Mouse (Mus musculus) forebrain, embryonic 12.5 days (tissue): ENCODE data around the gene Gm6793. TPM values are rescaled to one million over a fixed set of nuclear protein-coding genes. Genes with fewer than 3 reads are reported as not detected.

Source experiments
- ATAC-seq: fragments of 200-750 bp; cut with Nextera tagmentation; 2 replicates; pipeline ENCODE4 v1.8.0; 2017; ENCODE audit warnings: moderate TSS enrichment; ENCODE audit not compliant: low FRiP score
- H3K27ac ChIP-seq: fragments of 300-500 bp; sonication (generic); 2 replicates; pipeline ENCODE4 v1.5.1; 2016; ENCODE audit warnings: mild to moderate bottlenecking
- H3K27me3 ChIP-seq: fragments of 300-500 bp; sonication (generic); 2 replicates; pipeline ENCODE4 v1.6.1; 2016; ENCODE audit warnings: mild to moderate bottlenecking
- H3K36me3 ChIP-seq: fragments of 300-500 bp; sonication (generic); replicated peaks from 2 replicates; pipeline ENCODE4 v1.6.1; 2016; ENCODE audit warnings: mild to moderate bottlenecking
- H3K4me1 ChIP-seq: fragments of 300-500 bp; sonication (generic); 2 replicates; pipeline ENCODE4 v1.6.1; 2016
- H3K4me2 ChIP-seq: fragments of 300-500 bp; sonication (generic); 2 replicates; pipeline ENCODE4 v1.6.1; 2016; ENCODE audit warnings: mild to moderate bottlenecking, moderate library complexity
- H3K4me3 ChIP-seq: fragments of 300-500 bp; sonication (generic); replicated peaks from 2 replicates; pipeline ENCODE4 v1.5.1; 2016; ENCODE audit warnings: mild to moderate bottlenecking
- H3K9ac ChIP-seq: fragments of 300-500 bp; sonication (generic); 2 replicates; pipeline ENCODE4 v1.6.1; 2016; ENCODE audit warnings: mild to moderate bottlenecking
- H3K9me3 ChIP-seq: fragments of 300-500 bp; sonication (generic); 2 replicates; pipeline ENCODE4 v1.6.1; 2016
- WGBS: fragments of 180-500 bp; shearing (Covaris S2); methylation state at CpG from one replicate; pipeline ENCODE4 v1.1.7; 2016; 5-methylcytosine and 5-hydroxymethylcytosine counted together
- polyA plus RNA-seq: library from polyadenylated mRNA; unstranded; fragments of >200 nt; fragmentation: Nextera tagmentation; extraction: Ambion mirVana; gene quantifications from 2 replicates; pipeline ENCODE4 v1.2.1, GENCODE M21; 2016

The Gm6793 gene
- 0.74 and 0.88 TPM in 2 replicates for polyA plus RNA-seq

- Histone ChIP-seq H3K4me2 (no peak within 1 kb of the TSS), H3K9me3 (no peaks in the 10 kb centered on the region), H3K4me3 (no peak within 1 kb of the TSS), H3K27ac (no peak within 1 kb of the TSS), H3K4me1 (peaks cover 19% of the 10 kb centered on the region), H3K27me3 (no peaks in the 10 kb centered on the region), H3K9ac (no peak within 1 kb of the TSS), H3K36me3 (peaks cover 32% of the 10 kb centered on the region)
- 90% methylated on average over 11 of the region's 11 CpGs for WGBS
- no peak for ATAC-seq
Observed at GRCm38 (mm10) chr8:112014936-112015335, at the start of gene Gm6793. TSS of gene Gm6793 (minus strand) at chr8:112015036.

GRCm38 (mm10) chr8:112061372-112061771 lies 46.5 kb upstream of the Gm6793 start:
- no peak for ATAC-seq
- 38% methylated on average over 4 of the region's 4 CpGs for WGBS
- no peaks in the 10 kb centered on the region for H3K4me1 ChIP-seq

DNA sequence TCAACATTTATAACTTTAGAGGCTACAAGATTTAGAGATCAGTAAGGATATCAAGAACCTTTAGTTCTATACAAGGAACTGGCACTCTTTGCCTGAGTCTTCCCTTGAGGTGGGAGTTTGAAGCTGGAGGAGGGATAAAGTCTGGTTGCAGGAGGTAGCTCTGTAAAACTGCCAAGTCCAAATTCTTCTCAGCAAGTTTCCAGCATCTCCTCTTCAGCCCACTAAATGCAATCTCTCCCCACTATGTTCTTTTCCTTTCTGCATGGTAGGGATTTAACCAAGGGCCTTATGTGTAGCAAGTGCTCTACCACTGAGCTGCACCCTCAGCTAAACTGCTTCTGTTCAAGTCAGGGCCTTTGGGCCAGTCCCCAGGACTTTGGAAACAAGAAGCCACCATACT lies 39.6 kb upstream of the Gm6793 start:
- no peaks in the 10 kb centered on the region for H3K27me3 ChIP-seq
- no peak overlapping the region for H3K4me3 ChIP-seq
- no peak overlapping the region for H3K9ac ChIP-seq
- H3K36me3 ChIP-seq, result no peaks in the 10 kb centered on the region
- H3K4me2 ChIP-seq, result no peak overlapping the region
- 0 out of 2 replicates have a peak, but pooled peaks cover 3% of the 10 kb centered on the region for H3K9me3 ChIP-seq
- no peaks in the 10 kb centered on the region for H3K4me1 ChIP-seq
- ATAC-seq, result no peak
- no peak overlapping the region for H3K27ac ChIP-seq

More at GRCm38 (mm10) chr8:112061372-112061771, 46.5 kb upstream of the Gm6793 start:
- Histone ChIP-seq H3K4me2 (no peak overlapping the region), H3K27me3 (no peaks in the 10 kb centered on the region), H3K27ac (no peak overlapping the region), H3K9ac (no peak overlapping the region), H3K4me3 (no peak overlapping the region), H3K9me3 (peaks cover 5% of the 10 kb centered on the region; the same call in 1 of the 2 replicates), H3K36me3 (no peaks in the 10 kb centered on the region)

- H3K27me3 ChIP-seq, result no peaks in the 10 kb centered on the region
- no peaks in the 10 kb centered on the region for H3K36me3 ChIP-seq
- no peak overlapping the region for H3K4me3 ChIP-seq
- no peak for ATAC-seq
- no peak overlapping the region for H3K27ac ChIP-seq
- H3K4me1 ChIP-seq, result no peaks in the 10 kb centered on the region
- WGBS, result 77% methylated on average over 9 of the region's 9 CpGs
- no peak overlapping the region for H3K9ac ChIP-seq
- no peak overlapping the region for H3K4me2 ChIP-seq
- H3K9me3 ChIP-seq, result 0 out of 2 replicates have a peak, but pooled peaks cover 3% of the 10 kb centered on the region
Observed at GRCm38 (mm10) chr8:112051537-112051936, 36.7 kb upstream of the Gm6793 start.

DNA sequence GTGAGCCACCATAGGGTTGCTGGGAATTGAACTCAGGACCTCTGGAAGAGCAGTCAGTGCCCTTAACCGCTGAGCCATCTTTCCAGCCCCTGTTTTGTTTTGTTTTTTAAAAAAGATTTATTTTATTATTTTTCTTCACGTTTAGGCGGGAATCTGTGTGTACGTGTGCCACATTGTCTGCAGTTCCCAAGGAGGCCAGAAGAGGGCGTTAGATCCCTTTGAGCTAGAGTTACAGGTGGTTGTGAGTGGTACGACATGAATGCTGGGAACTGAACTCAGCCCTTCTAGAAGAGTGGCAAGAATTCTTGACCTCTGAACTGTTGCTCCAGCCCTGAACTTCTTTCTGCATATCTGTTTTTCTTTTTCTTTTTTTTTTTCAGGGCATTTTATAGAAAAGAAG lies 35.1 kb upstream of the Gm6793 start:
- H3K4me1 ChIP-seq, result no peaks in the 10 kb centered on the region
- H3K27ac ChIP-seq, result no peak overlapping the region
- H3K36me3 ChIP-seq, result no peaks in the 10 kb centered on the region
- no peak for ATAC-seq
- WGBS, result 80% methylated on average over 6 of the region's 6 CpGs
- H3K9ac ChIP-seq, result no peak overlapping the region
- no peaks in the 10 kb centered on the region for H3K27me3 ChIP-seq
- 0 out of 2 replicates have a peak, but pooled peaks cover 3% of the 10 kb centered on the region for H3K9me3 ChIP-seq
- H3K4me3 ChIP-seq, result no peak overlapping the region
- H3K4me2 ChIP-seq, result no peak overlapping the region

DNA sequence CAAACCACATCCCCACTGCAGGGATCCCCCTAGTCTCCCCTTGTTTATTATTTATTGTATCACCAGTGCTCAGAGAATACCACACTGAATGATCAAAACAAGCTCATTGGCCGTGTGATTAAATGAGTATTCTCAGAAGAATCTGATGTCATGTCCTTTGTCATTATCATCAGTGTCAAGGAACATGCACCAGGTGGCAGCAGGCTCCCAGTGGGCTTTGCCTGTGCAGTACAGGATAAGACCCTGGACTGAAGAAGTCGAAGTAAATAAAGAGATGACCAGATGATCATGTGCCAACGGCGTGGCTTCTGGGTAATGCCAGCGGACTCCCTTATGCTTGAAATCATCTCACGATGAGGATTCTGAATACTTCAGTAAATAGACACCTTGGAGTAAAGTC lies 33.5 kb upstream of the Gm6793 start:
- H3K9me3 ChIP-seq, result 0 out of 2 replicates have a peak, but pooled peaks cover 3% of the 10 kb centered on the region
- no peak overlapping the region for H3K4me2 ChIP-seq
- 83% methylated on average over 6 of the region's 6 CpGs for WGBS
- no peak overlapping the region for H3K9ac ChIP-seq
- no peaks in the 10 kb centered on the region for H3K4me1 ChIP-seq
- H3K27me3 ChIP-seq, result no peaks in the 10 kb centered on the region
- no peak overlapping the region for H3K27ac ChIP-seq
- ATAC-seq, result no peak
- no peaks in the 10 kb centered on the region for H3K36me3 ChIP-seq
- no peak overlapping the region for H3K4me3 ChIP-seq

DNA sequence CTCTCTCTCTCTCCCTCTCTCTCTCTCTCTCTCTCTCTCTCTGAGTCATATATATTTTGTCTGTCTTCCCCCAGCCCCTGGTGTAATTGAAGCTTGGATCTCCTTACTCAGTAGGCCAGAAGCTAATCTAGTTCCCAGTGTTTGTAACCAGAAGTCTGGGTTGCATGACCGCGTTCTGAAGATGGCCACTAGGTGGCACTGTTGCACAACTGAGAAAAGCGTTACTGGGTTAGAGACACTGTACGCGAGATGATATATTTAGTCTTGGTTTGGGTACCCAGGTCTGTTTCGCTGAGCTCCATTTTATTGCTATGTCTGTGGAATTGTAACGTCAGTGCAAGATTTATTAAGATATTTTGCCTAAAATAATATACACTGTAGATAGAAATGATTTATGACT lies 31.1 kb upstream of the Gm6793 start:
- Histone ChIP-seq H3K9ac (no peak overlapping the region), H3K4me2 (no peak overlapping the region), H3K27ac (no peak overlapping the region), H3K27me3 (no peaks in the 10 kb centered on the region), H3K4me1 (no peaks in the 10 kb centered on the region), H3K4me3 (no peak overlapping the region), H3K36me3 (no peaks in the 10 kb centered on the region), H3K9me3 (0 out of 2 replicates have a peak, but pooled peaks cover 3% of the 10 kb centered on the region)
- peak; percentile 78 for ATAC-seq
- WGBS, result 6% methylated on average over 7 of the region's 7 CpGs

GRCm38 (mm10) chr8:112045182-112045581 lies 30.3 kb upstream of the Gm6793 start:
- Histone ChIP-seq H3K4me3 (no peak overlapping the region), H3K27me3 (no peaks in the 10 kb centered on the region), H3K27ac (no peak overlapping the region), H3K4me2 (no peak overlapping the region), H3K9me3 (0 out of 2 replicates have a peak, but pooled peaks cover 3% of the 10 kb centered on the region), H3K4me1 (no peaks in the 10 kb centered on the region), H3K36me3 (no peaks in the 10 kb centered on the region), H3K9ac (no peak overlapping the region)
- 84% methylated on average over 4 of the region's 5 CpGs for WGBS
- no peak for ATAC-seq

DNA sequence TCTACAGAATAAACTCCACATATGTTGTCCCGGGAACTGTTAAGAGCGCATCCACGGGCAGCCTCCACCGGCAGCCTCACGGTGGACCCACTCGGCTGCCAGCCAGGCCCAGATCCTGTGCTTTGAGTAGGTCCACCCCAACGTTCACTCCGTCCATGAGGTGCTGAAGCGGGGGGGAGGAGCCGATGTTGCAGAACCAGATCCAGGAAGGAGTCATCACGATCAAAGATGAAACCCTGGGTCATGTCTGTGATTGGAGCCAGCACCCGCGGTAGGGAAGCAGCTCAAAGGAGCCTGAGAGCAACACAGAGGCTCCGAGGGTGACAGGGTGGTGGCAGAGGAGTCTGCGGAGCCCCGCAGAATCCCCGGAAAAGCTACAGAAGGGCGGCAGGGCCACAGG lies 22.7 kb upstream of the Gm6793 start:
- no peak for ATAC-seq
- Histone ChIP-seq H3K4me1 (no peaks in the 10 kb centered on the region), H3K36me3 (no peaks in the 10 kb centered on the region), H3K4me2 (no peak overlapping the region), H3K27ac (no peak overlapping the region), H3K27me3 (no peaks in the 10 kb centered on the region), H3K9me3 (no peaks in the 10 kb centered on the region), H3K4me3 (no peak overlapping the region), H3K9ac (no peak overlapping the region)
- 86% methylated on average over 18 of the region's 18 CpGs for WGBS

DNA sequence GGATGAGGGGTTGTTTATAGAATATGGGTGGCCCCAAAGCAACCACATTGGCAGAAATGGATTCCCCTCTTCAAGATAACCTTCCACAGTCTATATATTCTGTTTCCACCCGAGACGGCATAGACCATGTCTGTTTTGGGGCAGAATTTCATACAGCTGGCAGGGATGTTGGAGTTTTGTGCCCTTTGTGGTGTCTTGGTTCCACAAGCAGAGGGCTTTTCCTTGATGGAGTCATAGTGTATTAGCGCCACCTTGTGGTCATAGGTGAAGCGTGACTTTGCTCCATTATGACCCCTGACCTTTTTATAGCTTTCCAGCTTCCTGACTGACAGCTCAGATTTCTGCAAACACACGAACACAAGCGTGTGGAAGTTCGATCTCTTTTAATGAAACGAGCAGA lies 19.8 kb upstream of the Gm6793 start:
- Histone ChIP-seq H3K36me3 (no peaks in the 10 kb centered on the region), H3K4me1 (no peaks in the 10 kb centered on the region), H3K9me3 (no peaks in the 10 kb centered on the region), H3K9ac (no peak overlapping the region), H3K4me2 (no peak overlapping the region), H3K27ac (no peak overlapping the region), H3K27me3 (no peaks in the 10 kb centered on the region), H3K4me3 (no peak overlapping the region)
- 20% methylated on average over 8 of the region's 8 CpGs for WGBS
- no peak for ATAC-seq

- Histone ChIP-seq H3K27me3 (no peaks in the 10 kb centered on the region), H3K4me2 (no peak overlapping the region), H3K36me3 (no peaks in the 10 kb centered on the region), H3K4me1 (no peaks in the 10 kb centered on the region), H3K9me3 (no peaks in the 10 kb centered on the region), H3K4me3 (no peak overlapping the region), H3K27ac (no peak overlapping the region), H3K9ac (no peak overlapping the region)
- ATAC-seq, result no peak
- WGBS, result 48% methylated on average over 7 of the region's 7 CpGs
Observed at GRCm38 (mm10) chr8:112033071-112033470, 18.2 kb upstream of the Gm6793 start.

- Histone ChIP-seq H3K27ac (no peak overlapping the region), H3K4me3 (no peak overlapping the region), H3K4me1 (no peaks in the 10 kb centered on the region), H3K9me3 (no peaks in the 10 kb centered on the region), H3K4me2 (no peak overlapping the region), H3K36me3 (no peaks in the 10 kb centered on the region), H3K27me3 (no peaks in the 10 kb centered on the region), H3K9ac (no peak overlapping the region)
- ATAC-seq, result no peak
- WGBS, result 50% methylated on average over 6 of the region's 6 CpGs
Observed at GRCm38 (mm10) chr8:112030663-112031062, 15.8 kb upstream of the Gm6793 start.

DNA sequence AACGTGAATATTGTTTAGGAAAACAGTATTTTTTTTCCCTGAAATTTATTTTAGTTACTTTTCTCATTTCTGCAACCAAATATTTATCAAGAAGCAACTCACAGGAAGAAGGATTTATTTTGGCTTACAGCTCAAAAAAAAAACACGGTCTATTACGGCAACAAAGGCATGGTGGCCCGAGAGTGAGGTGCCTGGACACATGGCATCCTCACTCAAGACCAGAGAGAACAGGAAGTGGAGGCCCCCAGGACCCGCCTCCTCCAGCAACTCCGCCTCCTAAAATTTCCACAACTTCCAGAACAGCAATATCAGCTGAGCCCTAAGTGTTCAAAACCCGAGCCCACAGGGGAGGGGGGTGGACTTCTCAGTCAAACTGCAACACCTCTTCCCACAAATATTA lies 14.6 kb upstream of the Gm6793 start:
- Histone ChIP-seq H3K36me3 (no peaks in the 10 kb centered on the region), H3K9ac (no peak overlapping the region), H3K9me3 (no peaks in the 10 kb centered on the region), H3K4me3 (no peak overlapping the region), H3K27ac (no peak overlapping the region), H3K4me2 (no peak overlapping the region), H3K4me1 (no peaks in the 10 kb centered on the region), H3K27me3 (no peaks in the 10 kb centered on the region)
- no peak for ATAC-seq
- 86% methylated on average over 7 of the region's 7 CpGs for WGBS
